ENCODE assay signal across 8 mouse cellular contexts in genomic region chr5:111408470-111409105, GRCm38 (mm10). TPM values are rescaled to one million over a fixed set of nuclear protein-coding genes. Genes with fewer than 3 reads are reported as not detected.
DNase-seq lines count a peak whose midpoint lies in the region; ATAC-seq lines count a peak whose summit lies in the region.

No protein-coding gene starts in this region.

- no peaks in the 10 kb centered on the region for H3K9me3 ChIP-seq in limb, embryonic 15.5 days
- H3K9me3 ChIP-seq in neural tube, embryonic 13.5 days: no peaks in the 10 kb centered on the region

- no peak overlapping the region for H3K9ac ChIP-seq in limb, embryonic 15.5 days
- H3K9ac ChIP-seq in neural tube, embryonic 13.5 days: peak overlapping the region; percentile 56; the same call in 1 of the 2 replicates

- peak; percentile 97 for DNase-seq in heart, adult 11 months
- DNase-seq in heart, adult 8-10 months (ENCODE audit: low spot score): no peak
- peak; percentile 62 to 67 for DNase-seq in heart, adult 9 months (ENCODE audit: low spot score in 2 of 2)
- no peak for DNase-seq in layer of hippocampus, adult 9-10 months (ENCODE audit: low spot score)
- DNase-seq in c-Kit-positive CD71-positive TER-119-positive erythroid progenitor cells, embryonic 14.5 days (ENCODE audit: low spot score): no peak
- DNase-seq in spleen, postnatal 14 days (ENCODE audit: low spot score in 2 of 2): no peak

- H3K4me2 ChIP-seq in limb, embryonic 15.5 days: peak overlapping the region; percentile 36
- no peak overlapping the region for H3K4me2 ChIP-seq in neural tube, embryonic 13.5 days

- H3K4me3 ChIP-seq in limb, embryonic 15.5 days: 0 out of 2 replicates have a peak overlapping the region, but pooled peaks have one; percentile 3
- no peak overlapping the region for H3K4me3 ChIP-seq in neural tube, embryonic 13.5 days

- no peaks in the 10 kb centered on the region for H3K36me3 ChIP-seq in limb, embryonic 15.5 days
- no peaks in the 10 kb centered on the region for H3K36me3 ChIP-seq in neural tube, embryonic 13.5 days

- H3K27ac ChIP-seq in limb, embryonic 15.5 days: peak overlapping the region; percentile 86
- peak overlapping the region; percentile 81 for H3K27ac ChIP-seq in neural tube, embryonic 13.5 days (replicated peaks)

- 2% methylated on average over 14 of the region's 14 CpGs for WGBS in limb, embryonic 15.5 days
- WGBS in neural tube, embryonic 13.5 days: 4% methylated on average over 14 of the region's 14 CpGs

- H3K4me1 ChIP-seq in limb, embryonic 15.5 days: peaks cover 30% of the 10 kb centered on the region
- peaks cover 27% of the 10 kb centered on the region for H3K4me1 ChIP-seq in neural tube, embryonic 13.5 days (replicated peaks)

- peaks cover 33% of the 10 kb centered on the region for H3K27me3 ChIP-seq in limb, embryonic 15.5 days
- peaks cover 34% of the 10 kb centered on the region for H3K27me3 ChIP-seq in neural tube, embryonic 13.5 days

- peak; percentile 87 for ATAC-seq in limb, embryonic 15.5 days (ENCODE audit: insufficient number of reproducible peaks, low FRiP score, low TSS enrichment, low read depth)
- peak; percentile 56 for ATAC-seq in neural tube, embryonic 13.5 days (ENCODE audit: low read depth)

RNA-seq across cellular contexts. Expression of gene Mn1, which starts 8.6 kb away (rescaled TPM):
- total RNA-seq in heart, adult 8-10 months (2022): 10 to 100 TPM; 13.9 to 21.6 (median 19.8) TPM
- polyA plus RNA-seq in limb, embryonic 15.5 days (2015; fragmentation: Nextera tagmentation; extraction: Ambion mirVana): 14.7 and 16.9 TPM in 2 replicates
- 22.3 and 23.5 TPM in 2 replicates for polyA plus RNA-seq in neural tube, embryonic 13.5 days (2015; fragmentation: Nextera tagmentation; extraction: Ambion mirVana)

Comparison
In these comparisons a context has a peak if more than half of its experiments do, and no peak if none do; other contexts are left out.
1. DNase-seq: peak in heart, adult 11 months (single experiment) and heart, adult 9 months (2 of 2); none in heart, adult 8-10 months (single experiment), layer of hippocampus, adult 9-10 months (single experiment), c-Kit-positive CD71-positive TER-119-positive erythroid progenitor cells, embryonic 14.5 days (single experiment) and spleen, postnatal 14 days (0 of 2).